Mouse (Mus musculus) adrenal gland, postnatal 36 days (tissue): ENCODE results near the gene Kctd17. TPM values are rescaled to one million over a fixed set of nuclear protein-coding genes. Genes with fewer than 3 reads are reported as not detected.

Source experiments
- DNase-seq, 2 experiments: peaks; one replicate each; pipeline ENCODE4 v3.0.0; 2021; ENCODE audit warnings: mixed read lengths in 1 of 2
- total RNA-seq, 2 experiments: library from RNA; stranded (reverse); gene quantifications; 2 replicates each; pipeline ENCODE4 v1.2.3; 2021

The Kctd17 gene
- total RNA-seq, 2 experiments from 2014 or later = 78.2 to 96.3 TPM

DNA sequence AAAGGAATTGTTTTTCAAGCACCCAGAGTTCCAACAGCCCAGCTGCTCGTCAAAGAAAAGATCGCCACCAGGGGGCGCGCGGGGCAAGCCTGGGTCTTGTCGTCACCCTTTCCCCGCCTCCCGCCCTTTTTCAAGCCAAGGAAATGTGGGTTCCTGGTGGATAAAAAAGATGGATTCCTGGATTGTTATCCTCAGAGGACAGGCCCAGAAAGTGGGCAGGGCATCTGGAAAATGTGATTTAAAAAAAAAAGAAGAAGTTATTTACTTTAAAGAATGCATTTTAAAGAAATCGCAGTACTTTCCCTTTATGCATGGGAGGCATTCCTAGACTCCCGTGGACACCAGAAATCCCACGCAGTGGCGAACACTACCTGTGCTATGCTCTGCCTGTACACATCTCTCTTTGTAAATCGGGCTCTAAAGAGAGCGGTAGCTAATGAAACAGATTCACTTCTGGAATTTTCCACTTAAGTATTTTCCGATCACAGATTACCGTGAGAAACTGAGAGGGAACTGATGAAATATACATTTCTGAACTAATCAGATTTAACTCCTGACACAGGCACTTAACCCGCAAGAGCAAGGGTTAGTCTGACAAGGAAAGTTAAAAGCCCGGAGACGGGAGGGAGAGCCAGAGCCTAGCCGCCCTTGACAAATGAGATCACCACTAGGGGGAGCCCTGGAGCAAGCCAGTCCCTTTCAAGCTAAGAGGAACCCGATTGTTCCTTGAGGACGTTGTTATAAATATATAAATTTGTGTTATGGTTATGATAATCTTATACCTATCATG lies 19.6 kb downstream of the Kctd17 start:
- peak; percentile 96 to 99 for DNase-seq

DNA sequence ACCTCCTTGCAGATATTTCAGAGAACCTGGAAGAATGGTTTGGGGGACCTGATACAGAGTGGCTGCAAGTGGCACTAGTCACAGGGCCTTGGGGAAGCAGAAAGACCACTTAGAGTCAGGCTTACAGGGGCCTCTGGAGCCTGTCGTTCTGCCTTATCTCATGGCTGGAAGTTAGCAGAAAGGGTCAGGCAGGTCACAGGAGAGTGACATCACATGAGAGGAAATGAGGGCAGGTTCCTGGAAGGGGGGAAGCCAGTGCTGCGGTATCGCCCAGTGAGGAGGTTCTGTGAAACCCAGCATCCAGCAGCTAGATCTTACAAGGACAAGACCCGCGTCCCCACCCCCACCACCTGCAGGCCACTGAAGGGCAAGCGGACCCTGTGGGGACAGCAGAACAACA lies 20.8 kb downstream of the Kctd17 start:
- no peak for DNase-seq

DNA sequence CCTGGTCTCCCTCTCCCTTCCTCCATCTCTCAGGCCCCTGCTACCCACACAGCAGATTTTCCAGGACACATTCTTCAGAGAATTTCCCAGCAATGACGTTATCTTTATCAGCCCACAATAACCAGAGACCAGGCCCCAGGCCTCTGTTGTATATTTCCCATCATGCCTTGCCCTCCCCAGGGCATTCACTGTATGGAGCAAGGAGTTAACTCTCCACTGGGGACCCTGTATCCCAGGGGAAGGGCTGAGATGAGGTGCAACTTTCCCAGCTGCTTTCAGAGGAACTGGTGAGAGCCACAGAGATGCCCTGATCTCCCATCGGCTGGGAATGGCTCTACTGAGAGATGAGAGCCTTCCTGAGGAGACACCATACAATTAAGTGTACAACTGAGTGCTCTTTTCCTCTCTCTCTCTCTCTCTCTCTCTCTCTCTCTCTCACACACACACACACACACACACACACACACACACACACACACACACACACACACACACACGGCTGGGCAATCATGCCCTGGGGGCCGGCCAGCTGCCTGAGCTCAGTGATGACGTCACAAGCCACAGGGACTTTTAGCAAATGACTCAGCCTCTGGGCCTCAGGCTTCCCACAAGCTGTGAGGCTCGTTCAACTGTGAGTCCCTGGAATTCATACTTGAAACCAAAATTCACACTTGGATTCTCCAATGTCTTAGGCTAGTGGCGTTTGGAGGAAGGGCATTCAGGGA lies 21.5 kb downstream of the Kctd17 start:
- DNase-seq = peak; percentile 80 to 84

DNA sequence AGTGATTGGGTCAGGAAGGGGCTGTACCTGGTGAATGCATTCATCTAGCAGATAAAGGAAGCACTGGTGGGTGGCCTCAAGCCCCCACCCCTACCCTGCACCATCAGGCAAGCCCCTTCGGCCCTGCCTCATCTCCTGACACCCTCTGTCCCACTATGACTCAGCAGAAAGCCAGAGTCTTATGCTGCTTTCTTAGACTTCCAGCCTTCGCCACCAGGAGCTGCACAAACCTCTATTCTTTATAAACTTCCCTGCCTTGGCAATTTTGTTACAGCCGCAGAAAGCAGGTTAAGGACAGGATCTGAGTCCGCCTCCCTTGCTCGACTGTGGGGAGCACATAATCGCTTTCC lies 22.0 kb downstream of the Kctd17 start:
- no peak for DNase-seq

DNA sequence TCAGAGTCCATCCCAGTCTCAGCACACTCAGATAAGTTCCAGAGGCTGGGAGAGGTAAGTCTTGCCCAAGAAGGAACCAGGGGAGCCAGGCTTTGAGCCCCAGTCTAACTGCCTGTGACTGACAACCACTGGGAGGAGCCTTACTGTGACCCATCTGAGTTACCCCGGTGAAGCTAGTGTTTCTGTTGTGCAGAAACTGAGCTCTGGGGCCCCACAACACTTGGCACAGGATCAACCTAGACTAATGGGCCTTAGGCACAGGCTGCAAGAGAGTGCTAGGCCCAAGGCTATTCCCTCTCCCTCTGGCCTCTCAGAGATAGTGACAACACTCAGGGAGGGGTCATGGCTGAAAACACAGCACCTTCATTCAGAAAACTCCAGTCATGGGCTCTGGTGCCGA lies 22.8 kb downstream of the Kctd17 start:
- DNase-seq = no peak

DNA sequence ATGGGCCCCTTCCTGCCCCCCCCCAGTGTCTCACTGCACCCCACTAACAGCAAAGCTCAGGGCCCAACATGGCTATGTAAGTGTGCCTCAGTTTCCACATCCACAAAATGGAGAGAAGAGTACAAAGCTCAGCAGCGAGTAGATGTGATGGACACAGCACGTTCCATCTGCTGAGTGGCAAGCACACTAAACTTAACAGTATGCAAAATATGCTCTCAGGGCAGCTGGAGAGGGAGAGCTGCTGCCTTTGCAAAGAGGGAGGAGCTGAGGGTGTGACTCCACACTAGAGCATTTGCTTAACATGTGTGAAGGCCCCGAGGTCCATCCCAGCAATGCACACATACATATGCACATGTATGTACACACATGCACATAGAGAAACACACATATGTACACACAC lies 24.6 kb downstream of the Kctd17 start:
- DNase-seq = no peak

DNA sequence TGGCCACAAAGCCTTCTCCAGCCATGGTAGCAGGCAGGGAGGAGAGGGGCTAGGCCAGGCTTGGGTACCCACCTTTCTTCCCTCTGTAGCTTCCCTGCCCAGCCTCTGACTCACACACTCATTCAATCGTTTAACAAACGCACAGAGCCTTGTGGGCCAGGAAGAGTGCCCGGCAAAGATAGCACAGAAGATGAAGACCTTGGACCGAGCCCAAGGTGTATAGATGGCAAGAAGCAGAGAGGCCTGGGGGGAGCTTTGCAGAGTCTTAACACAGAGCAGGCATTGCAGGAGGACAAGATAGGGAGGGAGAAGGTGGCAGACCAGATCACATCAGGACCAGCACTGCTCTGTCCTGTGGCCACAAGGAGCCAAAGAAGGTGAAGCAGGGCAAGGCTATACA lies 26.8 kb downstream of the Kctd17 start:
- peak; percentile 58 to 61 for DNase-seq

DNA sequence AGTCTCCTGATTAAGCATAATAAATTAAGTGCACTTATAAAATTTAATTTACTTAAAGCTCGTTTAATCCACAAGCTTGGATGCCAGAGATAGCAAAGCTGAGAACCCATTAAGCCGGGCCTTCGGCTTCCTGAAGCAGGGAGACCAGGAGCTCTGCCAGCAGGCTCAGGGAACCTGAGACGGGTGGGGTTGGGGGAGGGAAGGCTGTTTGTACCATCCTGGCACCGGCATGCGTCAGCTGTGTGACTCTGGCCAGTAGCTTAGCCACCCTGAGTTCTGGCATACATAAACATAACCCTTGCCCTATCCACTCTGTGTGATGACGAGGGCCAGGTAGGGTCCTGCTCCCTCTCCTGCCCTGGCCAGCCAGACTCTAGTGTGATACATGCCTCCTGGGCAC lies 27.7 kb downstream of the Kctd17 start:
- no peak for DNase-seq

DNA sequence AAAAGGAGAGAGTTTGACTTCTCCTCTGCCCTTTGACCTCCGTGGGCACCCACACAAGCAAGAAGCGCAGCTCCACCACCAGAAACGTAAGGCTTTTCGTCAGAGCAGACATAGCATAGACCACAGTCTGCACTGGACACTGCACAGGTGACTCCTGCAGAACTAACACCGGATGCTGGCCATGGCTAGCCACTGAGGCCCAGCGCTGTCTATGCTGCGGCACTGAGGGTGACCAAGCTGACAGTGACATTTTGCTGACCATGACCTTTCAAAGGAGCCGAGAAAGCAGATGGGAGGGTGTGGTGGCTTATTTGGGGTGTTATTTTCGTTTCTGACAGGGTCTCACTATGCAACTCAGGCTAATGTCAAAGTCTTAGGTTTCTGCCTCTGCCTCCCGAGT lies 28.8 kb downstream of the Kctd17 start:
- no peak for DNase-seq

DNA sequence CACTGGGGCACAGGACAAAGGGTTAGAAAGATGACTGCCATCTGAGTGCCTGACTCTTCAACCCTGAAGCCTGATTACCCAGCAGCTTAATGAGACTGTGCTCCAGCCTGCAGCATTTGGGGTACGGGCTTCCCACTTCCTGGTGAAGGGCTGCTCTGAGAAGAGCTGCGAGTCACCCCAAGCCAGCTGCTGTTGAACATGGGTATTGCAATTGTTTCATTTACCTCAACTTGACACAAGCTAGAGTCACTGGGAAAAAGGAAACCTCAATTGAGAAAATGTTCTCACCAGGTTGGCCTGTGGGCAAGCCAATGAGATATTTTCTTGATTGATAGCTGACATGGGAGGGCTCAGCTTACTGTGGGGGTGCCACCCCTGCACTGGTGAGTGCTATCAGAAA lies 34.6 kb downstream of the Kctd17 start:
- no peak for DNase-seq

DNA sequence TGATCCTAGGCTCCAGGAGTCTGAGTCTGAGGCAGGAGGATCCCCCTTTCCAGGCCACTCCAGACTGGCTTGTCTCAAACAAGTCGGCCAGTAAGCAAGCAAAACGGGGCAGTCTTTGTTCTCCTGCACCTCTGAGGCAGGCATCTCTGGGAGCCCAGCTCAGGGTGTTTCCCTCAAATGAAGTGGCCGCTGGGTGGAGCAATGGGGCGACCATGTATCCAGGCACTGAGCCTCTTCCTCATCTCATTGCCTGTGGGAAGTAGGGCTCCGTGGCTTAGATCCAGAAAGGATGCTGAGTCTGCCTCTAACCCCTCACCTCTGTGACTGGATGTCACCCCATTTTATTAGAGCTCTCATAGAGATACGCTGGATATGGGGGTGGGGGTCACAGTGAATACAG lies 38.4 kb downstream of the Kctd17 start:
- DNase-seq = no peak

DNA sequence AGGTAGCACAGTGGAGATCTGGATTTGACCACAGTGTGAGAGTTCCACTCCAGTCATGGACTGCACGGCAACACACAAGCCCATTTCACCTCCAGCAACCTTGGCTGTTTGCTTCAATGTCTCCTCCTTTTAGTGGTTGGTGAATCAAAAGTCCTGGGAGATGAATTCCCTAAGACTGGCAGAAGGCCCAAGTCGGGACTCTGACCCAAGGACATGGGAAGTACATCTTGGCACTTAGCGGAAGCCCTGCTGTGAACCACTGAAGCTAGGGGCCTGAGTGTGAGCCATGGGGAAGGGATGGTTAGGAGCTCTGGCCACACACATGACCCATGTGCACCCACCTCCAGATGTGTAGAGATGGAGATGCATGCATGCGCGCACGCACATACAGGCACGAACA lies 39.2 kb downstream of the Kctd17 start:
- peak; percentile 62 to 66 for DNase-seq

DNA sequence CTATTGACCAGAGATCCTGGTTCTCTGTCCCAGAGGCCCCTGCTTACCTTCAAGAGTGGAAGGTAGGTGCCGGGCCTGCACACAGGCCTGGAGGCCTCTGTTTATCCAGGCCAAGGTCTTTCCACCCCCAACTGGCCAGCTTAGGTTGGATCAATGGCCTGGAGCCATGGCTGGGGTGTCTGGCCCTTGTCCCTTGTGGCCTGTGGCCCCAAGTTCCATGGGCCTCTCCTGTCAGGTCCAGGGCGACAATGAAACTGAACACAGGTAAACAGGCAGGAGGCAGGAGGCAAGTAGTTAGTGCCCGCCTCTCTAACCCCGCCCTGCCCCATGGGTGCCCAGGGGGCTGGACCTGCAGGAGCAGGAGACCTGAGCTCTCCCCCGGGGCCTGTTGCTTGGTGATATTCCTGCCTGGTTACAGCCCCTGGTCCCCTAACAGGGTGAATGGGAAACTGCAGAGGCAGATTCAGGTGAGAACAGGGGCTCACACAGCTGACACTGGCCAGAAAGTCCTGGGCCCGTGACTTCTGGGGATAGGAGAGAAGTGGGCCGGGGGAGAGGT lies 40.1 kb downstream of the Kctd17 start, which contains the start of gene Tmprss6:
Gene Tmprss6, minus strand, starts transcription at position 256 of the 559 bp plus-strand sequence.
- DNase-seq = peak in 1 of 2 experiments; percentile 28

DNA sequence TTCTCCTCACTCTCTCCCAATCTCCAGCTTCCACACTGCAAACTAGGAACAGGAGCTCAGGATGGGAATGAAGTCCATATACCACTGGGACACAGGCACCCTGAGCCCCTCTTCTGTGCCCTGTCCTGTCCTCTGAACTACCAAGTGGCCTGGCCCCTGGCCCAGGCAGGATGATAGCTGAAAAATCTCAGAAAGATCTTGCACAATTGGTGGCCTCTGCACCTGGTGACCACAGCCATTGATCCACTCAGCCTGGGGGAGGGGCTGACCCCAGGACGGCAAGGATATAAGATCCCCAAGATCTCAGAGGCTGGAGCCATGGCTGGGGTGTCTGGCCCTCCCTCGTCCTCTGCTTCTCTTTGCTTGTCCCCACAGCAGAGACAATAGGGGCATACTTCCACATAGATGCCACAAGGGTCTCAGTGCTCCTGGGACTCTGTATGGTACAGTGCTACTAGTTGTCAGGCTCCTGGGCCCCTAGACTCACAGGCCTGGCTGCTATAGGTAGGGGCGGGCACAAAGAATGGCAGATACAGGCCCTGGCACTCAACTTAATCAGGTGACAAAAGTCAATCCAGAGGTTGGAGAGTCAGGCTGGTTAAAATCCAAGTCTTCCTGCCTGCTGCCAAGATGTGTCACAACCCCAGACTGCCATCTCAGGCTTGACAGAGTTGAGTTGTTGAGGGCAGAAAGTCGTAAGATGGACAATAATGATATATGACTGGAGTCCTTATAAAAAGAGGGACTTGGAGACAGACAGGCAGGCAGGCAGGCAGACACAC lies 42.3 kb downstream of the Kctd17 start:
- peak in 1 of 2 experiments; percentile 33 for DNase-seq

DNA sequence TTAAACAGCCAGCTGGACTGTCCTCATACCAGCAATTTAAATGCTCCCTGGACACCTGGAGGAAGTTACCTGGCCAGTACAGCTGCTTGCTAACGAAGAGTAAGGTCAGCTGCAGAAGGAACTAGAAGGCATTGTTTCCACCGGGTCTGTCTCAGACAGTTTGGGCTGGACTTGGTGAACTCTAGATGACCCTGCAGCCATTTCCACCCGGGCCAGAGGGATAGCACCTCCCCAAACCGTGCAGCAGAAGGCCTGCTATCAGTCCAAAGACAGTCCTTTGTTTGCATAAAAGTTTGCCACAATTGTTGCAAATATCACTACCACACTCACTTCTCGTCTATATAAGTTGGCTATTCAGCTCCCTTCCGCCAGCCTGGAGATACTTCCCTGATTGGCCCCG lies 43.5 kb downstream of the Kctd17 start:
- DNase-seq = no peak

DNA sequence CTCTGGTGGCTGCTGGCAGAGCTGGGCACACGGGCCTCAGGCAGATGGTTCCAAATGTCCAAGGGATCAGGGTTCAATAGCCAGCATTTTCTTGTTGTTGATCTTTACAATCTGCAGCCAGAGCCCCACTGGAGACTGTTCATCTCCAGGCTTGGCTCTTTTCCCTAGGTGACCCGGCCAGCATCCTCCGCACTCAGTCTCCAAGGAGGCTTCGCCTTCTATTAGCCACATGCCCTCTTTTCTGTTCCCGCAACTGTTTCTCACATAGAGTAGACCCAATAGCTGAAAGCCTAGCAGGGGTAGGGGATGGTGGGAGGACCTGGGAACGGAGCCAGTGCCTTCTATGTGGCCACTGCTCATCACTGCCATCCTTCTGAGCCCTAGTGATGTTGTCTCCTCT lies 45.1 kb downstream of the Kctd17 start:
- DNase-seq = no peak

DNA sequence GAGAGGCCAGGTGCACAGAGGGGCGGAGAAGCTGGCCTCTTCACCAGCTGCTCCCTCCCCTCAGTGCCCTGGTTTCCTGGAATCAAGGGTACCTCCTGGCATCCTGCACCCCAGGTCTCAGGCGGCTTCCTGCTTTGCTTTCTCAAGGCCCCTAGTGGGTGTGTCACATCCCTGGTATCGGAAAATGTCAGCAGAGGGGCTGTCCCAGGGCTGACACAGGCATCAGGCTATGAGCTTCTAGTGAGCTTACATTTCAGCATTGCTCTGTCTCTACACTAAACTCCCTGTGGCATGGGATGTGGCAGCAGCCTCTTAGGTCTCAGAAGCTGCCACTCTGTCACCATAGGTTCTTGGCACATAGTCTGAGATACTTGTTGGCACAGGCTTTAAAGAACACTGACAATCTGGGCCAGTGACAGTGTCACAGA lies 47.3 kb downstream of the Kctd17 start:
- peak in 1 of 2 experiments; percentile 53 for DNase-seq

DNA sequence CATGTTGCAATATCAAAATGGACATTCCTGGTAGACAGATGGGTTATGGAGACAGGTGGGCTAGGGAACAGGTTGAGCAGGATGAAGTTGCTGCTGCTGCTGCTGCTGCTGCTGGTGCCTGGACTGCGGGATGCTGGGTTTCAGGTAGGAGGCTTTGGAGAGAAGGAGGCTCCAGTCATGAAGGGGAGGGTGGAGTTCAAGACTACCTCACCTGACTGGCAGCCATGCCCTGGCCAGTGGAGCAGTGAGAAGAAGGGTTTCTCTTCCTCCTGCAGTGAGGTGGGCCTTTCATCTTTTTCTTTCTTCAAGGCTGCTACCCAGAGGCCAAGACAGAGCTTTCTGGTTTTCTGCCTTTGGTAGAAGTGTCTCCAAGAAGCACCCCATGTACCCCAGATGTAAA lies 48.5 kb downstream of the Kctd17 start:
- no peak for DNase-seq

DNA sequence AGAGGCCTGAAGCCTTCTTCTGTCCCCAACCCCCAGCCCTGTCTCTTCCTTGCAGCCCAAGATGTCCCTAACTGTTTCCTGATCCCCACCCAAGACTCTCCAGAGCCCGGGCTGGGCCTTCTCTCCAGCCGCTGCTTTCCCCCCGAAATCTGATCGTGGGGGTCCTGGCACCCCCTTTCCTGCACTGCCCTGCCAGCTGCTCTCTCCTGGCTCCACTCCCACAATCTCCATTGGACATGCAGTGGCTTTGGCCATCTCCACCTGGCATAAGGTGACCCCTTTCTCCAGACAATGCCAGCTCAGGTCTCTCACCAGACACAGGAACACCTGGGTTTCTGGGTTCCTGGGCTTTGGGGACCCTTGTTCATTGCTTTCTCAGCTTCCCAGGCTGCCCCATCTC lies 49.7 kb downstream of the Kctd17 start:
- no peak for DNase-seq

DNA sequence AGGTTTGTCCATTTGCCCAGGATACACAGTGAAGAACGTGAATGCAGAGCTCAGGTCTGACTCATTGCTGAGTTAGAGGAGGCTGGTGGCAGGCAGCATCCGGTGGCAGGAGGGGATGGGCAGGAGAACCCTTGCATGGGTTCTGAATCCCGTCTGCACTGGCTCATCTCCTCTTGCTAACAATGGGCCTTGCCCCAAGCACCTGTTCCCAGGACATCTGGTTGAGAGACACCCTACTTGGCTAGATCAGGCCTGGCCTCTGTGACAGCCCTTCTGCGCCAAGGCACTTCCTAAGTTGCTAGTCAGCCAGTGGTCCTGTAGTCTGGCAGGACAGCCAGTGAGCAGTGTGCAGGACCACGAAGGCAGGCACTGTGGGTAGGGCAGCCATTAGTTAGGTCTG lies 51.1 kb downstream of the Kctd17 start:
- no peak for DNase-seq

DNA sequence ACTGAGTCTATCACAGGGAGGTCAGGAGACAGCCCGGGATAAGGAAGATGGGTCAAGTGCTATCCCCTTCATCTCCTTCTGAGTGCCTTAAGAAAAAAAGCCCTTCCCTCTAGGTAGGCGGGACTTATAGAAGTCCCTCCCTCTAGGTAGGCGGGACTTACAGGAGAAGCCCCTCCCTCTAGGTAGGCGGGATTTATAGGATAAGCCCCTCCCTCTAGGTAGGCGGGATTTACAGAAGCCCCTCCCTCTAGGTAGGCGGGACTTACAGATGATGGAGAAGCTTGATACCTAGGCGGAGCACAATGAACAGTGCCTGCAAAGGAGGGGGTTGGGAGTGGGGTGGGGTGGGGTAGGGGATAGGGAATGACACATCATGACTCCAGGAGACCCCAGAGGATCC lies 51.7 kb downstream of the Kctd17 start:
- DNase-seq = no peak

DNA sequence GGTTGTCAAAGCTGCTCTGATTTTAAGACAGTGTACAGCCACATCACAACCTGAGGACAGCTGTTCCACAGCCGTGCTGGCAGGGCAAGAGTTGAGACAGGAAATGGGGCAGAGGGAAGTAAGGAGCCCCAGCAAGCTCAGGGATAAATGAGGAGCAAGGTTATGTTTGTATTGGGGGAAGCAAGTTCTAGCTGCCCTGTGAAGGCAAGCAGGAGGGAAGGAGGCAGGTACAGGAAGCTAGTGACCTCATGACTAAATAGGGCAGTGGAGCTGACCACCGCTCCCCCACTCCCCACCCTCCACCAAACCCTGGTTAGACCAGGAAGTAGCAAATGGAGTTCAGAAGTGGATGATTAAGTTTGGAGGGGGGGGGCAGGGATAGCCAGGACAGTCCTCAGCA lies 52.6 kb downstream of the Kctd17 start:
- no peak for DNase-seq
